Comparison of ENCODE assay signal across 8 mouse cellular contexts in the genomic region with DNA sequence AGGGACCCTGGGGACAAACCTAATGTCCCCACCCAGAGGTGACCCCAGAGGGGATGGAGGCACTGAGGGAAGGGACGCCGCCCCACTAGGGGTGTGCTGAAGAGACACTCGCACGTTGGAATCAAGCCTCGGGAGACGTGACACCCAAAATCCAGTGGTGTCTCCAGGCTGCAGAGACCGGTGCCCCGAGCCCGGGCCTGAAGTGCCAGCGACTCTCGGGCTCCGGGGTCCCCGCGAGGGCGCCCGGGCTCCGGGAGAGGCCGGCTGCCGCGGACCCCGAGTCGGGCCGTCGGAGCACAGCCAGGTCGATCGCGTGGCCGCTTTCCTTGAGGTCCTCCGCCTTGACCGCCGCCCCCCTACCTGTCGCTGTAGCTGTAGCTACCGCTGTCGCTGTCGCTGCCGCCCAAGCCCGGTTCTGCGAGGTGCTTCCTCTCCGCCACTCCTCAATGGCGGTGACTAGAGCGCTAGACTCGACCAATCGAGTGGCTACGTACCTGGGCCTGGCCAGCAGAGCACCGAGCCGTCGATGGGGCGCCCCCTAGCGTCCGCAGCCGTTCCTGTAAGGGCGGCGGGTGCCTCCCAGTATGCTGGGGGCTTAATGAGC. TPM values are rescaled to one million over a fixed set of nuclear protein-coding genes. Genes with fewer than 3 reads are reported as not detected.
DNase-seq lines count a peak whose midpoint lies in the region; ATAC-seq and TF ChIP-seq lines count a peak whose summit lies in the region.

Gene Vps13d, minus strand, starts transcription at position 447 of the 604 bp plus-strand sequence.

- ATAC-seq in erythroblast, adult 5-6 weeks (replicated peaks; ENCODE audit: low FRiP score, poor library complexity, severe bottlenecking): peak; percentile 81
- ATAC-seq in heart, embryonic 11.5 days (replicated peaks; ENCODE audit: insufficient number of reproducible peaks, low FRiP score, low TSS enrichment): peak; percentile 88
- peak; percentile 94 for ATAC-seq in kidney, embryonic 15.5 days (replicated peaks; ENCODE audit: low FRiP score)

- H3K4me3 ChIP-seq in heart, embryonic 11.5 days (ENCODE audit: low read depth, low read length): peak within 1 kb of the TSS; percentile 98
- peak within 1 kb of the TSS; percentile 96 for H3K4me3 ChIP-seq in kidney, embryonic 15.5 days (replicated peaks)

- peak within 1 kb of the TSS; percentile 77 for H3K4me2 ChIP-seq in heart, embryonic 11.5 days
- H3K4me2 ChIP-seq in kidney, embryonic 15.5 days: peak within 1 kb of the TSS; percentile 86

- peak within 1 kb of the TSS; percentile 89 for H3K27ac ChIP-seq in heart, embryonic 11.5 days (ENCODE audit: low read depth, low read length)
- peak within 1 kb of the TSS; percentile 79 for H3K27ac ChIP-seq in kidney, embryonic 15.5 days

- H3K27me3 ChIP-seq in heart, embryonic 11.5 days (ENCODE audit: control insufficient read depth, insufficient read depth, low read length): no peaks in the 10 kb centered on the region
- H3K27me3 ChIP-seq in kidney, embryonic 15.5 days: no peaks in the 10 kb centered on the region

- peak; percentile 95 for DNase-seq in CD4-positive helper T cell, adult 2 months (ENCODE audit: low read depth, low spot score)
- DNase-seq in brain, embryonic 14.5 days (ENCODE audit: low read depth): peak; percentile 98
- peak; percentile 95 for DNase-seq in liver
- DNase-seq in monocyte, adult 2 months (ENCODE audit: low read depth in 1 of 2, low spot score in 2 of 2): peak; percentile 63 to 82
- peak; percentile 89 to 96 for DNase-seq in spleen, postnatal 14 days (ENCODE audit: low spot score in 2 of 2)

- TF ChIP-seq POLR2A in brain, embryonic 14.5 days (IDR thresholded peaks at IDR 0.05; ENCODE audit: borderline replicate concordance, extremely low read depth, insufficient read depth, insufficient read length, poor library complexity, severe bottlenecking): peak; percentile 51; the same call in 1 of the 2 replicates

- WGBS in heart, embryonic 11.5 days (ENCODE audit: insufficient replicate concordance): under 1% methylated on average over 53 of the region's 53 CpGs
- under 1% methylated on average over 53 of the region's 53 CpGs for WGBS in kidney, embryonic 15.5 days

- peaks cover 1% of the 10 kb centered on the region; the same call in 1 of the 2 replicates for H3K36me3 ChIP-seq in heart, embryonic 11.5 days (ENCODE audit: control insufficient read depth, insufficient read depth, low read length)
- peaks cover 11% of the 10 kb centered on the region for H3K36me3 ChIP-seq in kidney, embryonic 15.5 days

- peaks cover 12% of the 10 kb centered on the region for H3K4me1 ChIP-seq in heart, embryonic 11.5 days (ENCODE audit: control insufficient read depth, insufficient read depth, low read length)
- peaks cover 23% of the 10 kb centered on the region for H3K4me1 ChIP-seq in kidney, embryonic 15.5 days

- TF ChIP-seq CTCF in brain, embryonic 14.5 days (IDR thresholded peaks at IDR 0.05; ENCODE audit: borderline replicate concordance, extremely low read depth, insufficient read depth, insufficient read length): peak; percentile 99

- no peaks in the 10 kb centered on the region for H3K9me3 ChIP-seq in heart, embryonic 11.5 days (replicated peaks; ENCODE audit: control insufficient read depth, low read length)
- H3K9me3 ChIP-seq in kidney, embryonic 15.5 days (replicated peaks): no peaks in the 10 kb centered on the region

- peak within 1 kb of the TSS; percentile 94 for H3K9ac ChIP-seq in heart, embryonic 11.5 days (ENCODE audit: low read depth, low read length)
- peak within 1 kb of the TSS; percentile 86 for H3K9ac ChIP-seq in kidney, embryonic 15.5 days

RNA-seq across cellular contexts. Expression of gene Vps13d, which starts in this region (rescaled TPM):
- 19.0 and 26.9 TPM in 2 replicates for polyA plus RNA-seq in brain, embryonic 14.5 days (2012; rRNA removed)
- 33.9 and 44.2 TPM in 2 replicates for total RNA-seq in erythroblast, adult 5-6 weeks (2015; ENCODE audit: low replicate concordance)
- 38.5 and 46.0 TPM in 2 replicates for total RNA-seq in erythroblast, adult 5-6 weeks (2017; ENCODE audit: low replicate concordance)
- polyA plus RNA-seq in heart, embryonic 11.5 days (2014; fragmentation: Nextera tagmentation; extraction: Ambion mirVana): 10.5 and 12.0 TPM in 2 replicates
- 9.9 and 10.1 TPM in 2 replicates for polyA plus RNA-seq in kidney, embryonic 15.5 days (2015; fragmentation: Nextera tagmentation; extraction: Ambion mirVana)

Comparison
In these comparisons a context has a peak if more than half of its experiments do, and no peak if none do; other contexts are left out.
1. Peak in every context shown above with its lines: DNase-seq, ATAC-seq, H3K4me3 ChIP-seq and H3K27ac ChIP-seq.